Mouse (Mus musculus): ENCODE data around the gene C330021F23Rik.

Gene C330021F23Rik

GRCm38 (mm10) chr8:3587391-3588257, 19.8 kb downstream of the C330021F23Rik start:
- peak; percentile 83 for DNase-seq (ENCODE audit: low read depth, low spot score)

- DNase-seq (ENCODE audit: low read depth, low spot score) = no peak
These were observed 20.5 kb downstream of the C330021F23Rik start for GRCm38 (mm10) chr8:3588258-3588633.

GRCm38 (mm10) chr8:3593470-3593869, 25.7 kb downstream of the C330021F23Rik start:
- no peak for DNase-seq (ENCODE audit: low read depth, low spot score)

- DNase-seq (ENCODE audit: low read depth, low spot score) = no peak
These were observed 26.7 kb downstream of the C330021F23Rik start for GRCm38 (mm10) chr8:3594466-3594865.

- DNase-seq (ENCODE audit: low read depth, low spot score) = peak; percentile 76
These were observed 30.3 kb downstream of the C330021F23Rik start for GRCm38 (mm10) chr8:3598054-3598453.

GRCm38 (mm10) chr8:3599219-3599618, 31.4 kb downstream of the C330021F23Rik start:
- DNase-seq (ENCODE audit: low read depth, low spot score) = no peak

- no peak for DNase-seq (ENCODE audit: low read depth, low spot score)
These were observed 32.6 kb downstream of the C330021F23Rik start for GRCm38 (mm10) chr8:3600401-3600800.

GRCm38 (mm10) chr8:3603439-3603838, 35.6 kb downstream of the C330021F23Rik start:
- no peak for DNase-seq (ENCODE audit: low read depth, low spot score)

- DNase-seq (ENCODE audit: low read depth, low spot score) = no peak
These were observed 38.8 kb downstream of the C330021F23Rik start for GRCm38 (mm10) chr8:3606593-3606992.

GRCm38 (mm10) chr8:3607822-3608221, 40.0 kb downstream of the C330021F23Rik start:
- no peak for DNase-seq (ENCODE audit: low read depth, low spot score)

- DNase-seq (ENCODE audit: low read depth, low spot score) = no peak
These were observed 41.4 kb downstream of the C330021F23Rik start for GRCm38 (mm10) chr8:3609046-3609815.

GRCm38 (mm10) chr8:3609816-3610150, 42.0 kb downstream of the C330021F23Rik start:
- DNase-seq (ENCODE audit: low read depth, low spot score) = no peak

- peak; percentile 100 for DNase-seq (ENCODE audit: low read depth, low spot score)
These were observed 53.6 kb downstream of the C330021F23Rik start, which contains the start of the genes Xab2 and Pet100 for GRCm38 (mm10) chr8:3621199-3621970. Gene Xab2 (minus strand): TSS chr8:3621316. Gene Pet100 (plus strand): TSS chr8:3621548.

- DNase-seq (ENCODE audit: low read depth, low spot score) = no peak
These were observed 54.3 kb downstream of the C330021F23Rik start for GRCm38 (mm10) chr8:3622119-3622518.

GRCm38 (mm10) chr8:3625445-3625844, 57.7 kb downstream of the C330021F23Rik start, which contains the start of gene Pcp2:
Gene Pcp2 (minus strand): TSS chr8:3625545.
- DNase-seq (ENCODE audit: low read depth, low spot score) = no peak

GRCm38 (mm10) chr8:3626971-3627370, 59.2 kb downstream of the C330021F23Rik start:
- no peak for DNase-seq (ENCODE audit: low read depth, low spot score)

GRCm38 (mm10) chr8:3628014-3628413, 60.2 kb downstream of the C330021F23Rik start:
- DNase-seq (ENCODE audit: low read depth, low spot score) = no peak

- peak; percentile 76 for DNase-seq (ENCODE audit: low read depth, low spot score)
These were observed 63.1 kb downstream of the C330021F23Rik start, which contains the start of gene Stxbp2 for GRCm38 (mm10) chr8:3630647-3631477. Gene Stxbp2 (plus strand): TSS chr8:3630955.

- no peak for DNase-seq (ENCODE audit: low read depth, low spot score)
These were observed 63.7 kb downstream of the C330021F23Rik start for GRCm38 (mm10) chr8:3631478-3631875.
